Mouse (Mus musculus): ENCODE measurements around the gene Tmbim1. TPM values are rescaled to one million over a fixed set of nuclear protein-coding genes. Genes with fewer than 3 reads are reported as not detected.
A peak's percentile ranks its signal among the peaks of the same experiment; 100 is the strongest.

The Tmbim1 gene
- polyA plus RNA-seq (2014; fragmentation: Nextera tagmentation; extraction: Ambion mirVana) = 25.5 and 29.8 TPM in 2 replicates

- H3K4me3 ChIP-seq (ENCODE audit: low read depth, low read length) = peak within 1 kb of the TSS; percentile 73
- WGBS = 83% methylated on average over 2 of the region's 2 CpGs
- TF ChIP-seq CTCF (IDR thresholded peaks at IDR 0.05; ENCODE audit: low read depth) = no peak
Observed at GRCm38 (mm10) chr1:74305522-74305921, at the start of gene Tmbim1. TSS of gene Tmbim1 (minus strand) at chr1:74305622.

GRCm38 (mm10) chr1:74353453-74354229 lies 48.2 kb upstream of the Tmbim1 start:
- Histone ChIP-seq H3K9me3 (ENCODE audit: low read depth, low read length) (no peaks in the 10 kb centered on the region), H3K36me3 (ENCODE audit: insufficient read depth) (peaks cover 17% of the 10 kb centered on the region; the same call in 1 of the 2 replicates), H3K9ac (no peak overlapping the region), H3K27me3 (ENCODE audit: insufficient read depth, low read length) (no peaks in the 10 kb centered on the region), H3K27ac (ENCODE audit: low read depth) (no peak overlapping the region), H3K4me2 (no peak overlapping the region), H3K4me3 (ENCODE audit: low read depth, low read length) (no peak overlapping the region), H3K4me1 (ENCODE audit: insufficient read depth) (no peaks in the 10 kb centered on the region)
- TF ChIP-seq CTCF (IDR thresholded peaks at IDR 0.05; ENCODE audit: low read depth) = no peak
- DNase-seq = no peak
- ATAC-seq (ENCODE audit: insufficient read depth) = no peak
- 85% methylated on average over 9 of the region's 9 CpGs for WGBS

More at GRCm38 (mm10) chr1:74305522-74305921, at the start of gene Tmbim1:
- Histone ChIP-seq H3K4me2 (peak within 1 kb of the TSS; percentile 84), H3K36me3 (ENCODE audit: insufficient read depth) (no peaks in the 10 kb centered on the region), H3K9ac (peak within 1 kb of the TSS; percentile 86), H3K27ac (ENCODE audit: low read depth) (peak within 1 kb of the TSS; percentile 95), H3K4me1 (ENCODE audit: insufficient read depth) (peaks cover 13% of the 10 kb centered on the region; the same call in 1 of the 2 replicates), H3K27me3 (ENCODE audit: insufficient read depth, low read length) (no peaks in the 10 kb centered on the region), H3K9me3 (ENCODE audit: low read depth, low read length) (no peaks in the 10 kb centered on the region)
- ATAC-seq (ENCODE audit: insufficient read depth) = no peak
- DNase-seq = no peak

- ATAC-seq (ENCODE audit: insufficient read depth) (no peak), DNase-seq (no peak)
- Histone ChIP-seq H3K4me1 (ENCODE audit: insufficient read depth) (no peaks in the 10 kb centered on the region), H3K27me3 (ENCODE audit: insufficient read depth, low read length) (no peaks in the 10 kb centered on the region), H3K27ac (ENCODE audit: low read depth) (no peak overlapping the region), H3K4me3 (ENCODE audit: low read depth, low read length) (no peak overlapping the region), H3K9ac (no peak overlapping the region), H3K36me3 (ENCODE audit: insufficient read depth) (peaks cover 19% of the 10 kb centered on the region; the same call in 1 of the 2 replicates), H3K9me3 (ENCODE audit: low read depth, low read length) (no peaks in the 10 kb centered on the region), H3K4me2 (no peak overlapping the region)
- WGBS = 74% methylated on average over 5 of the region's 5 CpGs
- no peak for TF ChIP-seq CTCF (IDR thresholded peaks at IDR 0.05; ENCODE audit: low read depth)
Observed at GRCm38 (mm10) chr1:74352532-74353096, 47.2 kb upstream of the Tmbim1 start.

- Histone ChIP-seq H3K4me2 (no peak overlapping the region), H3K9me3 (ENCODE audit: low read depth, low read length) (no peaks in the 10 kb centered on the region), H3K27ac (ENCODE audit: low read depth) (no peak overlapping the region), H3K4me1 (ENCODE audit: insufficient read depth) (no peaks in the 10 kb centered on the region), H3K36me3 (ENCODE audit: insufficient read depth) (peaks cover 22% of the 10 kb centered on the region; the same call in 1 of the 2 replicates), H3K4me3 (ENCODE audit: low read depth, low read length) (no peak overlapping the region), H3K27me3 (ENCODE audit: insufficient read depth, low read length) (no peaks in the 10 kb centered on the region), H3K9ac (no peak overlapping the region)
- WGBS = 93% methylated on average over 13 of the region's 13 CpGs
- no peak for TF ChIP-seq CTCF (IDR thresholded peaks at IDR 0.05; ENCODE audit: low read depth)
- DNase-seq (no peak), ATAC-seq (ENCODE audit: insufficient read depth) (no peak)
Observed at GRCm38 (mm10) chr1:74351185-74351769, 45.9 kb upstream of the Tmbim1 start.

- TF ChIP-seq CTCF (IDR thresholded peaks at IDR 0.05; ENCODE audit: low read depth) = no peak
- ATAC-seq (ENCODE audit: insufficient read depth) (no peak), DNase-seq (no peak)
- H3K4me3 ChIP-seq (ENCODE audit: low read depth, low read length) = no peak overlapping the region
- no peak overlapping the region for H3K9ac ChIP-seq
- no peaks in the 10 kb centered on the region for H3K4me1 ChIP-seq (ENCODE audit: insufficient read depth)
- no peak overlapping the region for H3K4me2 ChIP-seq
- 0 out of 2 replicates have a peak, but pooled peaks cover 5% of the 10 kb centered on the region for H3K36me3 ChIP-seq (ENCODE audit: insufficient read depth)
- H3K27me3 ChIP-seq (ENCODE audit: insufficient read depth, low read length) = no peaks in the 10 kb centered on the region
- WGBS = 74% methylated on average over 11 of the region's 11 CpGs
- H3K9me3 ChIP-seq (ENCODE audit: low read depth, low read length) = no peaks in the 10 kb centered on the region
- no peak overlapping the region for H3K27ac ChIP-seq (ENCODE audit: low read depth)
Observed at GRCm38 (mm10) chr1:74344163-74344916, 38.9 kb upstream of the Tmbim1 start.

GRCm38 (mm10) chr1:74343161-74343560 lies 37.7 kb upstream of the Tmbim1 start:
- Histone ChIP-seq H3K9ac (no peak overlapping the region), H3K9me3 (ENCODE audit: low read depth, low read length) (no peaks in the 10 kb centered on the region), H3K4me3 (ENCODE audit: low read depth, low read length) (no peak overlapping the region), H3K36me3 (ENCODE audit: insufficient read depth) (0 out of 2 replicates have a peak, but pooled peaks cover 5% of the 10 kb centered on the region), H3K27ac (ENCODE audit: low read depth) (no peak overlapping the region), H3K27me3 (ENCODE audit: insufficient read depth, low read length) (no peaks in the 10 kb centered on the region), H3K4me2 (no peak overlapping the region), H3K4me1 (ENCODE audit: insufficient read depth) (no peaks in the 10 kb centered on the region)
- DNase-seq = no peak
- TF ChIP-seq CTCF (IDR thresholded peaks at IDR 0.05; ENCODE audit: low read depth) = no peak
- 80% methylated on average over 5 of the region's 5 CpGs for WGBS
- ATAC-seq (ENCODE audit: insufficient read depth) = no peak

All from lung, embryonic 14.5 days (tissue).